Mouse (Mus musculus) CH12.LX (cell line): ENCODE measurements around the gene Farp1. TPM values are rescaled to one million over a fixed set of nuclear protein-coding genes. Genes with fewer than 3 reads are reported as not detected.

Experiments
- DNase-seq: peaks from one replicate; pipeline ENCODE4 v3.0.0-alpha.2; 2013; ENCODE audit errors: extremely low read depth
- H3K27ac ChIP-seq: 2 replicates; pipeline ENCODE4 v1.5.1; 2012; ENCODE audit warnings: low read depth, mild to moderate bottlenecking, control low read depth, moderate library complexity; ENCODE audit not compliant: insufficient read depth
- H3K27me3 ChIP-seq: replicated peaks from 2 replicates; pipeline ENCODE3; 2012; ENCODE audit warnings: inconsistent platforms
- H3K36me3 ChIP-seq, 2 experiments: replicated peaks in 1 of 2; 2 replicates each; pipeline versions ENCODE3 to v1.6.1; 2012; ENCODE audit warnings: inconsistent platforms in 1 of 2, low read length in 1 of 2, mild to moderate bottlenecking in 1 of 2, mixed read lengths in 1 of 2, moderate library complexity in 1 of 2; ENCODE audit not compliant: control insufficient read depth in 1 of 2, insufficient read depth in 1 of 2
- H3K4me1 ChIP-seq, 2 experiments: 2 replicates each; pipeline ENCODE4 v1.6.1; 2012; ENCODE audit warnings: inconsistent platforms in 1 of 2, moderate library complexity in 1 of 2; ENCODE audit not compliant: insufficient read depth in 2 of 2, control insufficient read depth in 1 of 2
- H3K4me2 ChIP-seq: 2 replicates; pipeline ENCODE4 v1.6.1; 2012; ENCODE audit warnings: low read depth, mild to moderate bottlenecking, control low read depth; ENCODE audit not compliant: poor library complexity, insufficient read depth, severe bottlenecking
- H3K4me3 ChIP-seq, 3 experiments: fragments of 150-350 bp in 1 of 3; sonication (generic) in 1 of 3; replicated peaks in 1 of 3; 2 replicates each; pipeline versions ENCODE3 to v1.5.1; 2011 to 2012; ENCODE audit warnings: low read depth in 2 of 3, low read length in 2 of 3, mild to moderate bottlenecking in 2 of 3, moderate library complexity in 2 of 3, control low read depth in 1 of 3, improper control_type of control experiment in 1 of 3, inconsistent platforms in 1 of 3, mixed read lengths in 1 of 3; ENCODE audit not compliant: poor library complexity in 1 of 3
- H3K79me2 ChIP-seq: replicated peaks from 2 replicates; pipeline ENCODE4 v1.6.1; 2012; ENCODE audit warnings: mild to moderate bottlenecking, moderate library complexity; ENCODE audit not compliant: control insufficient read depth, poor library complexity, insufficient read depth, severe bottlenecking; ENCODE audit errors: extremely low read depth
- H3K9ac ChIP-seq: 2 replicates; pipeline ENCODE4 v1.6.1; 2012; ENCODE audit warnings: low read depth, mild to moderate bottlenecking, control low read depth, moderate library complexity; ENCODE audit not compliant: insufficient read depth
- H3K9me3 ChIP-seq: replicated peaks from 2 replicates; pipeline ENCODE3; 2012; ENCODE audit warnings: low read length, inconsistent platforms, mixed read lengths
- BHLHE40 ChIP-seq: IDR thresholded peaks from 2 replicates; pipeline ENCODE4 v1.6.1; 2011; ENCODE audit warnings: mild to moderate bottlenecking, low read depth, low read length, improper control_type of control experiment
- CHD2 ChIP-seq: IDR thresholded peaks from 2 replicates; pipeline ENCODE4 v1.6.1; 2011; ENCODE audit warnings: low read length, improper control_type of control experiment
- CTCF ChIP-seq, 2 experiments: IDR thresholded peaks in 1 of 2; conservative IDR thresholded peaks in 1 of 2; 2 replicates each; pipeline ENCODE4 v1.5.1; 2011 to 2012; ENCODE audit warnings: low read depth in 2 of 2, low read length in 2 of 2, improper control_type of control experiment in 1 of 2, inconsistent platforms in 1 of 2, mild to moderate bottlenecking in 1 of 2, moderate library complexity in 1 of 2
- E2F4 ChIP-seq: IDR thresholded peaks from 2 replicates; pipeline ENCODE4 v1.6.1; 2011; ENCODE audit warnings: low read depth, low read length, improper control_type of control experiment; ENCODE audit not compliant: insufficient replicate concordance
- EP300 ChIP-seq: IDR thresholded peaks from 2 replicates; pipeline ENCODE4 v1.6.1; 2011; ENCODE audit warnings: low read length, improper control_type of control experiment
- ETS1 ChIP-seq: conservative IDR thresholded peaks from 2 replicates; pipeline ENCODE4 v1.6.1; 2012; ENCODE audit warnings: low read depth, mild to moderate bottlenecking, inconsistent platforms, low read length, improper control_type of control experiment, moderate library complexity
- HCFC1 ChIP-seq: IDR thresholded peaks from 2 replicates; pipeline ENCODE4 v1.6.1; 2012; ENCODE audit warnings: low read depth, mild to moderate bottlenecking, inconsistent platforms, low read length, improper control_type of control experiment
- JUN ChIP-seq: IDR thresholded peaks from 2 replicates; pipeline ENCODE4 v1.6.1; 2011; ENCODE audit warnings: low read depth, mild to moderate bottlenecking, low read length, improper control_type of control experiment, moderate library complexity; ENCODE audit not compliant: insufficient read depth
- JUND ChIP-seq: conservative IDR thresholded peaks from 2 replicates; pipeline ENCODE4 v1.6.1; 2011; ENCODE audit warnings: low read depth, low read length, improper control_type of control experiment
- MAX ChIP-seq: IDR thresholded peaks from 2 replicates; pipeline ENCODE4 v1.6.1; 2011; ENCODE audit warnings: low read length, improper control_type of control experiment
- MAZ ChIP-seq: IDR thresholded peaks from 2 replicates; pipeline ENCODE4 v1.6.1; 2012; ENCODE audit warnings: low read depth, mild to moderate bottlenecking, inconsistent platforms, low read length, improper control_type of control experiment, moderate library complexity
- MEF2A ChIP-seq: IDR thresholded peaks from 2 replicates; pipeline ENCODE4 v1.6.1; 2014; ENCODE audit warnings: low read depth, mild to moderate bottlenecking, inconsistent platforms, low read length, improper control_type of control experiment, borderline replicate concordance
- MYC ChIP-seq: IDR thresholded peaks from 2 replicates; pipeline ENCODE4 v1.6.1; 2011; ENCODE audit warnings: low read depth, mild to moderate bottlenecking, improper control_type of control experiment, low read length
- NELFE ChIP-seq: IDR thresholded peaks from 2 replicates; pipeline ENCODE4 v1.6.1; 2011; ENCODE audit warnings: low read depth, low read length, improper control_type of control experiment
- NRF1 ChIP-seq: IDR thresholded peaks from 2 replicates; pipeline ENCODE4 v1.6.1; 2014; ENCODE audit warnings: low read depth, mild to moderate bottlenecking, inconsistent platforms, low read length, improper control_type of control experiment, moderate library complexity
- PAX5 ChIP-seq: IDR thresholded peaks from 2 replicates; pipeline ENCODE4 v1.6.1; 2012; ENCODE audit warnings: low read length, inconsistent platforms, mixed read lengths
- TCF12 ChIP-seq: IDR thresholded peaks from 2 replicates; pipeline ENCODE4 v1.6.1; 2014; ENCODE audit warnings: low read depth, mild to moderate bottlenecking, inconsistent platforms, low read length, improper control_type of control experiment
- USF1 ChIP-seq: IDR thresholded peaks from 2 replicates; pipeline ENCODE4 v1.6.1; 2014; ENCODE audit warnings: low read depth, mild to moderate bottlenecking, inconsistent platforms, low read length, improper control_type of control experiment
- USF2 ChIP-seq: conservative IDR thresholded peaks from 2 replicates; pipeline ENCODE4 v1.6.1; 2011; ENCODE audit warnings: low read depth, low read length, improper control_type of control experiment
- ZC3H11A ChIP-seq: IDR thresholded peaks from 2 replicates; pipeline ENCODE4 v1.6.1; 2012; ENCODE audit warnings: low read depth, mild to moderate bottlenecking, inconsistent platforms, low read length, improper control_type of control experiment
- ZMIZ1 ChIP-seq: IDR thresholded peaks from 2 replicates; pipeline ENCODE4 v1.6.1; 2012; ENCODE audit warnings: low read depth, mild to moderate bottlenecking, inconsistent platforms, low read length, improper control_type of control experiment
- ZNF384 ChIP-seq: IDR thresholded peaks from 2 replicates; pipeline ENCODE4 v1.6.1; 2012; ENCODE audit warnings: low read depth, low read length, improper control_type of control experiment, inconsistent platforms
- dilution Hi-C: fragments of 300-500 bp; cut with MboI; formaldehyde crosslinking; loops from 2 replicates; pipeline ENCODE4 v1.14.3; 2020; ENCODE audit warnings: low sequenced_read_pairs; ENCODE audit not compliant: extremely low pct_unique_long_range_greater_than_20kb, extremely low pct_ligation_motif_present
- in situ Hi-C: fragments of 300-500 bp; cut with MboI; formaldehyde crosslinking; loops from 3 replicates; pipeline ENCODE4 v1.14.3; 2019; ENCODE audit warnings: low sequenced_read_pairs, low pct_ligation_motif_present, low pct_unique_long_range_greater_than_20kb, mixed read lengths
- polyA plus RNA-seq: library from polyadenylated mRNA; unstranded; fragments of >175 nt; gene quantifications from 2 replicates; pipeline ENCODE4 v1.2.1, GENCODE M21; 2012; ENCODE audit warnings: low read depth; ENCODE audit not compliant: insufficient read length
- total RNA-seq, 2 experiments: library from RNA; depleted of rRNA; stranded (reverse); fragments of 300-350 nt in 1 of 2; fragments of >200 nt in 1 of 2; gene quantifications; 2 replicates each; pipeline ENCODE4 v1.2.3; 2012 to 2014

Farp1 gene
- total and polyA plus RNA-seq, 3 experiments, result 2.4 to 10.3 (median 2.5) TPM

GRCm38 (mm10) chr14:121147026-121147425 lies 112.0 kb downstream of the Farp1 start:
- dilution Hi-C loops (no loop called here), in situ Hi-C loops (no loop called here)

GRCm38 (mm10) chr14:121148088-121148785 lies 113.2 kb downstream of the Farp1 start:
- Histone ChIP-seq H3K36me3 (no peaks in the 10 kb centered on the region), H3K4me2 (no peak overlapping the region), H3K27ac (no peak overlapping the region), H3K4me3 (no peak overlapping the region), H3K9ac (no peak overlapping the region), H3K4me1 (peaks cover 10 to 49% of the 10 kb centered on the region in 2 experiments), H3K79me2 (no peaks in the 10 kb centered on the region), H3K27me3 (no peaks in the 10 kb centered on the region), H3K9me3 (no peaks in the 10 kb centered on the region)
- in situ Hi-C loops (no loop called here), dilution Hi-C loops (no loop called here)
- DNase-seq, result no peak
- TF ChIP-seq ZMIZ1 (no peak), USF2 (no peak), USF1 (no peak), MYC (no peak), NELFE (no peak), MAZ (no peak), NRF1 (no peak), PAX5 (no peak)
- TF ChIP-seq, all 38 proteins: peak for 0

More at GRCm38 (mm10) chr14:121147026-121147425, 112.0 kb downstream of the Farp1 start:
- no peak overlapping the region for H3K9ac ChIP-seq
- no peaks in the 10 kb centered on the region for H3K79me2 ChIP-seq
- no peaks in the 10 kb centered on the region for H3K9me3 ChIP-seq
- peaks cover 12 to 49% of the 10 kb centered on the region in 2 experiments for H3K4me1 ChIP-seq
- no peak for TF ChIP-seq ZC3H11A
- TF ChIP-seq ETS1, result no peak
- TF ChIP-seq BHLHE40, result 0 out of 2 replicates have a peak, but pooled peaks have one; percentile 14
- TF ChIP-seq, all 38 proteins: peak for 1
- Histone ChIP-seq H3K27me3 (no peaks in the 10 kb centered on the region), H3K27ac (no peak overlapping the region), H3K4me2 (no peak overlapping the region), H3K36me3 (peaks cover 0 to 3% of the 10 kb centered on the region in 2 experiments), H3K4me3 (no peak overlapping the region)
- DNase-seq, result no peak

- in situ Hi-C loops (no loop called here), dilution Hi-C loops (no loop called here)
- no peaks in the 10 kb centered on the region for H3K79me2 ChIP-seq
- H3K27ac ChIP-seq, result no peak overlapping the region
- no peaks in the 10 kb centered on the region for H3K27me3 ChIP-seq
- H3K9ac ChIP-seq, result no peak overlapping the region
- H3K4me2 ChIP-seq, result no peak overlapping the region
- no peak for DNase-seq
- H3K4me1 ChIP-seq, result peaks cover 10 to 42% of the 10 kb centered on the region in 2 experiments
- TF ChIP-seq MYC (no peak), CHD2 (no peak), MAX (no peak), NELFE (no peak), E2F4 (no peak), JUN (no peak), ZNF384 (no peak), MEF2A (no peak), JUND (no peak), HCFC1 (no peak), ZMIZ1 (no peak), TCF12 (no peak), CTCF (conservative IDR thresholded peaks at IDR 0.05 in 1 of 2, IDR thresholded peaks at IDR 0.05 in 1 of 2; ENCODE audit: low read depth in 2 of 2, low read length in 2 of 2) (no peak), EP300 (no peak)
- peaks cover 0 to 2% of the 10 kb centered on the region in 2 experiments for H3K36me3 ChIP-seq
- no peaks in the 10 kb centered on the region for H3K9me3 ChIP-seq
- H3K4me3 ChIP-seq, result no peak overlapping the region
These were observed 115.0 kb downstream of the Farp1 start for GRCm38 (mm10) chr14:121149984-121150383.
